Mouse (Mus musculus) thymus, postnatal 0 days (tissue): ENCODE measurements around the gene Ttll12. TPM values are rescaled to one million over a fixed set of nuclear protein-coding genes. Genes with fewer than 3 reads are reported as not detected.

Source experiments
- DNase-seq: peaks from one replicate; pipeline ENCODE4 v3.0.0-alpha.2; 2015; ENCODE audit warnings: low spot score
- polyA plus RNA-seq: library from polyadenylated mRNA; unstranded; fragments of >200 nt; fragmentation: Nextera tagmentation; extraction: Ambion mirVana; gene quantifications from 2 replicates; pipeline ENCODE4 v1.2.1, GENCODE M21; 2015

Ttll12 gene
- polyA plus RNA-seq, 1 experiment from 2014 or later = 39.2 TPM

DNA sequence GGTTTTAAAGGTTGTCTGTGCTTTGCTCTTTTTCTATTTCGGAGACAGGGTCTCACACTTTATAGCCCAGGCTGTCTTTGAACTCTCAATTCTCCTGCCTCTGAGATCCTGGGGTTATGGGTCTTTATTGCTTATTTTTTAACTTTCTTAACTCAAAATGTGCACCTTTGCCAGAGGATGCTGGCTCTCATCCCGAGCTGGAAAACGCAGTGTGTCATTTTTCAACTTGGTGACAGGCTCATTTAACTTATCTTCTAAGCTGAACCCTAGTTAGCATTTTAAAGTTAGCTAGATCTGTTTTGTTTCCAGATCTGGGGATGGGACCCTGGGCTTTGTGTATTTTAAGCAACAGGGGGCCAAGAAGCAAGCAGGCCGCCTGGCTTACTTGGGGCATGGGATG, 66.1 kb downstream of the Ttll12 start:
- no peak for DNase-seq

DNA sequence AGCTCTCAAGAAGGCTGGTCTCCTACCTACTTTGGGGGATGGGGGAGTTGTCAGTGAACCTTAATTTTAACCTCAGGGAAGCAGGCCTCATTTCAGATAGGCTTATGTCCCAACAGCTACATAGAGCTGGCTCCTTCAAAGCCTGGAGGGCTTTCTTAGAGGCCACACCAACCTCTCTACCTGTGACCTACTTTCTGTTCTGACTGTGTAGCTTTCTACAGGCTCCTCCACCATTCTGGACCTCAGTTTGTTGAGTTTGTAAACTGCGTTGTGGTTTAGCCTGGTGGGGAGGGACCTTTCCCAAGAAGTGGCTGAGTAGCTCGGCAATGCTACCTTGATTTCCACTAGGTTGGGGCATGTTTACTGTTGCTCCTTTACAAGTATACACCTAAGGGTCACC, 67.2 kb downstream of the Ttll12 start:
- DNase-seq = no peak

DNA sequence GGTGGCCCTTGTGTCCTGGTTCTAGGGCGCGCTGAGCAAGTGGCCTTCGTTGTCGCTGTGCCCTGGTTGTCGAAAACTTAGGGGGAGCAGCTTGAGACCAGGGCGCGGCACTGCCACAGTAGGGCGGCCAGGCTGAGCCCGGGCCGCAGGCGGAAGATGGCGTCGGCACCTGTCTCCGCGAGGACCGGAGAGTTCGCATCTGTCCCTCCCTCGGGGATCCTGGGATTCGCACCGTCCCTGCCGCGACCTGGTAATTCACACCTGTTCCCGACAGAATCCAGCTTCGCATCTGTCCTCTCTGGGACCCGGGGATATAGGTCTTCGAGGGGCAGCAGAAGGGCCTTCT, 67.9 kb downstream of the Ttll12 start:
- DNase-seq = no peak

DNA sequence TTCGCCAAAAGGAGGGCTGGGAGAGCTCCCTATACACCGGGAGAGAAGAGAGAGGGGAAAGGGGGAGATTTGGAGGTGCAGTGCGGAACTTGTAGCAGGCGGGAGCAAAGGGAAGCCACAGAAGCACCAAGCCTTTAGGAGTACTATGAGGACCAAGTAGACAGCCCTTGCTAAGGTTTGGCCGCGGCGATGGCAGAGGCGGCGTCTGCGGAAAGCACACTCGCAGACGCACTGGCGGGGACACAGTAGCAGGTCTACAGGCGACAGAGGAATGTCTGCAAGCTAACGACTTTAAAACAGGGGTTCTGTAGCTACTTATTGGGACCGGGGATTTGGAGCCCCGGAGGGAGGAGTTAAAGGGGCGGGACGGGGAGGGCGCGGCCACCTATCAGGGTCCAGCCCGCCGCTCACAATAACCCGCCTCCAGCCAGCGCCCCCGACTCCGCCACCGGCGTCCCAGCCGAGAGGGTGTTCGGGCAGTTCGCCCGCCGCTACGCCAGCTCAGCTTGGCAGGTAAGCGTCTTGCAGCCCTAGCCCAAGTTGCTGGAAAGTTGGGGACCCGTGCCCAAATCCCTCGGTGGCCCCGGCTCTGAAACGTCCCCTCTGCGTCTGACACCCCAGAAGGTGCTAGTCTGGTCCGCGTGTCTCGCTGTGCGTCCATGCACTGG, 68.4 kb downstream of the Ttll12 start, which contains the start of gene Bik:
Bik (plus strand) TSS at position 439 of the 668 bp plus-strand sequence.
- DNase-seq = peak; percentile 62

Other genes starting within 250 kb of the Ttll12 start
- gene Arfgap3, start 244.9 kb downstream of the Ttll12 start, polyA plus RNA-seq = 16.4 and 18.3 TPM in 2 replicates
- 24.7 and 24.8 TPM in 2 replicates for gene Pacsin2, start 130.6 kb downstream of the Ttll12 start, polyA plus RNA-seq
- gene Ttll1, start 84.3 kb downstream of the Ttll12 start, polyA plus RNA-seq = 8.9 and 11.8 TPM in 2 replicates
- 3.9 and 4.3 TPM in 2 replicates for gene Bik, start 68.3 kb downstream of the Ttll12 start, polyA plus RNA-seq
- 295 and 320 TPM in 2 replicates for gene Tspo, start 31.6 kb downstream of the Ttll12 start, polyA plus RNA-seq
- 30.9 and 34.4 TPM in 2 replicates for gene Mcat, start 31.4 kb downstream of the Ttll12 start, polyA plus RNA-seq
- 0.13 and 0.35 TPM in 2 replicates for gene Scube1, start 129.9 kb upstream of the Ttll12 start, polyA plus RNA-seq
- gene Mpped1, start 184.3 kb upstream of the Ttll12 start, polyA plus RNA-seq = 0.32 and 0.48 TPM in 2 replicates